In genomic region chr10:125213805-125214204, GRCm38 (mm10) we compare ENCODE assay signal across 24 mouse cellular contexts.
"Had no signal": no experiment of that assay in that cellular context is flagged by ENCODE, and none has a peak within 500 bp of the region (broad histone marks: within the 10 kb centered on the region; RNA-seq: fewer than 3 reads in every experiment).

No protein-coding gene starts in this region.

- H3K36me3 ChIP-seq: midbrain, embryonic 10.5 days; midbrain, embryonic 13.5 days; neural tube, embryonic 13.5 days had no signal

- H3K9ac ChIP-seq: liver, embryonic 14.5 days; liver, postnatal 0 days; lung, embryonic 14.5 days; midbrain, embryonic 13.5 days; neural tube, embryonic 13.5 days had no signal

- ATAC-seq: intestine, postnatal 0 days; liver, postnatal 0 days; lung, postnatal 0 days; midbrain, embryonic 13.5 days; midbrain, embryonic 16.5 days had no signal

- DNase-seq: kidney, adult 2 months; kidney, postnatal 25 days; layer of hippocampus, adult 9-11 months; liver, postnatal 0 days; lung, embryonic 14.5 days; lung, postnatal 36 days; right cerebral cortex, adult 18-20 months; right cerebral cortex, postnatal 14 days; right cerebral cortex, postnatal 4 days; thymus, adult 2 months; thymus, postnatal 14 days; thymus, postnatal 4 days had no signal

- H3K4me1 ChIP-seq: megakaryocyte, embryonic 14.5 days; midbrain, embryonic 10.5 days; midbrain, embryonic 13.5 days; neural tube, embryonic 13.5 days had no signal

- H3K9me3 ChIP-seq: midbrain, embryonic 10.5 days; midbrain, embryonic 13.5 days; neural tube, embryonic 13.5 days had no signal

- H3K4me3 ChIP-seq: layer of hippocampus, adult 2 months; megakaryocyte, embryonic 14.5 days; midbrain, embryonic 10.5 days; midbrain, embryonic 13.5 days; myocyte; neural tube, embryonic 13.5 days had no signal

- H3K27ac ChIP-seq: kidney, postnatal 0 days; layer of hippocampus, adult 2 months; liver, embryonic 14.5 days; midbrain, embryonic 10.5 days; midbrain, embryonic 13.5 days; neural tube, embryonic 13.5 days; stomach, postnatal 0 days had no signal
